In the genomic region with DNA sequence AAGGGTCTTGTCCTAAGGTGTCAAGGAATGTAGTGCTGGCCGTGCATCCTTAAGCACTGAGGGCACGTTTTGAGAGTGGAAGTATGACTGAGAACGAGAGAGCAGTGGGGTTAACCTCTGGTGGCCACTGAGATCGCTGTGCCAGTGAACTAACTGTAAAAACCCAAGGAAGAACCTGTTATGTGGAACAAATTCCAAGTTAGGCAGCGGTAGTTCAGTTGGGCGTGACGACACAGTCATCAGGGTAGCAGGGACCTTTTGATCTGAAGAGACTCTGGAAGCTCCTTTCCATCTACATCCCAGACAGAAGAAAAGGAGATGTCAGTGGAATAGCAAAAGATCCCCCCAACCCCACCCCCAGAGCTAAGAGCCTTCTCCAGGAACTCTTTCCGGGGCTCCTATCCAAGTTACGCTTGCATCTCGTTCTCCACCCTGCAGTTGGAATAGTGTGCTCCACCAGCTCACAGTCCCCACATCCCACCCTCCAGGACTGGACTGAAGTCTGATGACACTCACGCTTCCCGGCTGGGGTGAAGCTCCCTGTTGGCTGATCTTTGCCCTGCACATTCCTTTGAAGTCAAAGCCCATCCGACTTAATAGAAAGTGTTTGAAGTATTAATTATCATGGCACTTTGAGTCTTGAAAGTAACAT, we compare ENCODE assay signal across 16 mouse cellular contexts.
"Had no signal": no experiment of that assay in that cellular context is flagged by ENCODE, and none has a peak within 500 bp of the region (broad histone marks: within the 10 kb centered on the region; RNA-seq: fewer than 3 reads in every experiment).

No protein-coding gene starts in this region.

- H3K9ac ChIP-seq: liver, embryonic 15.5 days; lung, embryonic 14.5 days; midbrain, embryonic 15.5 days; neural tube, embryonic 13.5 days; stomach, embryonic 15.5 days had no signal

- H3K9me3 ChIP-seq: limb, embryonic 10.5 days; liver, embryonic 15.5 days; midbrain, embryonic 15.5 days; neural tube, embryonic 13.5 days; stomach, embryonic 15.5 days had no signal

- H3K4me3 ChIP-seq: left cerebral cortex, adult 2 months; limb, embryonic 10.5 days; liver, embryonic 15.5 days; megakaryocyte, embryonic 14.5 days; midbrain, embryonic 15.5 days; neural tube, embryonic 13.5 days; stomach, embryonic 15.5 days had no signal

- DNase-seq: lung, embryonic 14.5 days; lung, postnatal 10 days; right cerebral cortex, postnatal 14 days; thymus, adult 2 months; thymus, postnatal 36 days had no signal

- H3K27me3 ChIP-seq: liver, embryonic 15.5 days; megakaryocyte, embryonic 14.5 days; midbrain, embryonic 15.5 days; stomach, embryonic 15.5 days had no signal

- ATAC-seq: intestine, embryonic 16.5 days; midbrain, embryonic 15.5 days had no signal

- H3K36me3 ChIP-seq: limb, embryonic 10.5 days; liver, embryonic 15.5 days; midbrain, embryonic 15.5 days; neural tube, embryonic 13.5 days; stomach, embryonic 15.5 days had no signal

- H3K4me2 ChIP-seq: liver, embryonic 11.5 days; liver, embryonic 15.5 days; lung, embryonic 14.5 days; midbrain, embryonic 11.5 days; midbrain, embryonic 15.5 days; neural tube, embryonic 13.5 days; stomach, embryonic 15.5 days had no signal

- H3K27ac ChIP-seq: left cerebral cortex, adult 2 months; limb, embryonic 10.5 days; liver, embryonic 15.5 days; macrophage; midbrain, embryonic 15.5 days; neural tube, embryonic 13.5 days; stomach, embryonic 15.5 days had no signal

- H3K4me1 ChIP-seq: liver, embryonic 15.5 days; megakaryocyte, embryonic 14.5 days; midbrain, embryonic 15.5 days; stomach, embryonic 15.5 days had no signal
